Mouse (Mus musculus) naive thymus-derived CD4-positive, alpha-beta T cell, adult 2 months (primary cell): ENCODE measurements around the gene Igf2bp3.
A peak's percentile ranks its signal among the peaks of the same experiment; 100 is the strongest.

Experiments
- DNase-seq: peaks from one replicate; pipeline ENCODE4 v3.0.0-alpha.2; 2011; ENCODE audit warnings: low read depth

Igf2bp3 gene

GRCm38 (mm10) chr6:49173674-49174073 is 41.1 kb downstream of the Igf2bp3 start:
- DNase-seq, result no peak

GRCm38 (mm10) chr6:49173265-49173664 is 41.5 kb downstream of the Igf2bp3 start:
- no peak for DNase-seq

GRCm38 (mm10) chr6:49171216-49171615 is 43.5 kb downstream of the Igf2bp3 start:
- DNase-seq, result no peak

GRCm38 (mm10) chr6:49168648-49169047 is 46.1 kb downstream of the Igf2bp3 start:
- DNase-seq, result no peak

GRCm38 (mm10) chr6:49167406-49167805 is 47.4 kb downstream of the Igf2bp3 start:
- DNase-seq, result no peak

GRCm38 (mm10) chr6:49166318-49166717 is 48.4 kb downstream of the Igf2bp3 start:
- no peak for DNase-seq

- no peak for DNase-seq
Observed at GRCm38 (mm10) chr6:49165855-49166254, 48.9 kb downstream of the Igf2bp3 start.

- no peak for DNase-seq
Observed at GRCm38 (mm10) chr6:49165101-49165500, 49.7 kb downstream of the Igf2bp3 start.

- no peak for DNase-seq
Observed at GRCm38 (mm10) chr6:49164701-49165100, 50.1 kb downstream of the Igf2bp3 start.

GRCm38 (mm10) chr6:49159971-49160370 is 54.8 kb downstream of the Igf2bp3 start:
- DNase-seq, result peak; percentile 54

- DNase-seq, result no peak
Observed at GRCm38 (mm10) chr6:49156826-49157175, 58.0 kb downstream of the Igf2bp3 start.

- no peak for DNase-seq
Observed at GRCm38 (mm10) chr6:49156170-49156825, 58.5 kb downstream of the Igf2bp3 start.

GRCm38 (mm10) chr6:49151465-49151864 is 63.3 kb downstream of the Igf2bp3 start:
- DNase-seq, result no peak

GRCm38 (mm10) chr6:49150349-49151229 is 64.2 kb downstream of the Igf2bp3 start:
- no peak for DNase-seq

- no peak for DNase-seq
Observed at GRCm38 (mm10) chr6:49149202-49149930, 65.4 kb downstream of the Igf2bp3 start.

GRCm38 (mm10) chr6:49148781-49149180 is 66.0 kb downstream of the Igf2bp3 start:
- DNase-seq, result no peak

- DNase-seq, result no peak
Observed at GRCm38 (mm10) chr6:49148368-49148767, 66.4 kb downstream of the Igf2bp3 start.

GRCm38 (mm10) chr6:49146461-49146860 is 68.3 kb downstream of the Igf2bp3 start:
- DNase-seq, result no peak

GRCm38 (mm10) chr6:49142428-49142827 is 72.3 kb downstream of the Igf2bp3 start:
- no peak for DNase-seq

GRCm38 (mm10) chr6:49141125-49141524 is 73.6 kb downstream of the Igf2bp3 start:
- no peak for DNase-seq

GRCm38 (mm10) chr6:49138159-49139051 is 76.4 kb downstream of the Igf2bp3 start:
- no peak for DNase-seq

- no peak for DNase-seq
Observed at GRCm38 (mm10) chr6:49136739-49137138, 78.0 kb downstream of the Igf2bp3 start.
